Mouse (Mus musculus) myocyte (in vitro differentiated cells): ENCODE measurements around the gene Scgb1c1. TPM values are rescaled to one million over a fixed set of nuclear protein-coding genes. Genes with fewer than 3 reads are reported as not detected.
"Not testable (repeated sequence)": the region's sequence is repeated elsewhere in the genome, so short reads cannot be mapped to it uniquely, and the experiment has no call there.

Source experiments
- H3K27me3 ChIP-seq: one replicate; pipeline ENCODE4 v1.6.1; 2011; ENCODE audit not compliant: control insufficient read depth, insufficient read depth, insufficient read length
- H3K36me3 ChIP-seq: one replicate; pipeline ENCODE4 v1.6.1; 2011; ENCODE audit not compliant: control insufficient read depth, insufficient read depth
- H3K4me2 ChIP-seq: one replicate; pipeline ENCODE4 v1.6.1; 2011; ENCODE audit warnings: low read depth, control low read depth
- H3K4me3 ChIP-seq: one replicate; pipeline ENCODE4 v1.5.1; 2011; ENCODE audit warnings: mild to moderate bottlenecking, control low read depth, moderate library complexity
- H3K79me2 ChIP-seq: one replicate; pipeline ENCODE4 v1.6.1; 2011; ENCODE audit not compliant: control insufficient read depth, insufficient read depth
- H3ac ChIP-seq: one replicate; pipeline ENCODE4 v1.6.1; 2011; ENCODE audit not compliant: control insufficient read depth, insufficient read length
- CEBPB ChIP-seq: IDR thresholded peaks from 2 replicates; pipeline ENCODE4 v1.6.1; 2011; ENCODE audit warnings: mild to moderate bottlenecking, moderate library complexity; ENCODE audit not compliant: poor library complexity, insufficient read depth, severe bottlenecking
- E2F4 ChIP-seq: IDR thresholded peaks from one replicate; pipeline ENCODE4 v1.6.1; 2011; ENCODE audit warnings: mild to moderate bottlenecking, control low read depth, moderate library complexity; ENCODE audit not compliant: insufficient read depth
- MAX ChIP-seq: IDR thresholded peaks from one replicate; pipeline ENCODE4 v1.6.1; 2011; ENCODE audit warnings: low read depth, mild to moderate bottlenecking, control low read depth
- MYOD1 ChIP-seq, 3 experiments: IDR thresholded peaks; one replicate each; pipeline ENCODE4 v1.6.1; 2011; ENCODE audit warnings: control low read depth in 2 of 3, low read depth in 2 of 3, mild to moderate bottlenecking in 2 of 3, moderate library complexity in 1 of 3; ENCODE audit not compliant: insufficient read length in 2 of 3, control insufficient read depth in 1 of 3
- MYOG ChIP-seq, 3 experiments: IDR thresholded peaks; one replicate each; pipeline ENCODE4 v1.6.1; 2011; ENCODE audit warnings: control low read depth in 2 of 3, low read depth in 2 of 3, mild to moderate bottlenecking in 2 of 3; ENCODE audit not compliant: insufficient read length in 2 of 3, control insufficient read depth in 1 of 3, insufficient read depth in 1 of 3
- POLR2A ChIP-seq: IDR thresholded peaks from one replicate; pipeline ENCODE4 v1.6.1; 2011; ENCODE audit warnings: low read depth, mild to moderate bottlenecking, control low read depth, moderate library complexity; ENCODE audit not compliant: insufficient read length
- POLR2AphosphoS2 ChIP-seq: IDR thresholded peaks from one replicate; pipeline ENCODE4 v1.6.1; 2011; ENCODE audit warnings: low read depth, control low read depth; ENCODE audit not compliant: insufficient read length
- REST ChIP-seq: IDR thresholded peaks from one replicate; pipeline ENCODE4 v1.6.1; 2011; ENCODE audit warnings: mild to moderate bottlenecking, control low read depth, moderate library complexity; ENCODE audit not compliant: insufficient read depth, insufficient read length
- SRF ChIP-seq: IDR thresholded peaks from one replicate; pipeline ENCODE4 v1.6.1; 2011; ENCODE audit warnings: low read depth; ENCODE audit not compliant: control insufficient read depth, insufficient read length
- TCF12 ChIP-seq: IDR thresholded peaks from one replicate; pipeline ENCODE4 v1.6.1; 2011; ENCODE audit warnings: mild to moderate bottlenecking, control low read depth; ENCODE audit not compliant: poor library complexity, insufficient read depth, severe bottlenecking
- TCF3 ChIP-seq: IDR thresholded peaks from one replicate; pipeline ENCODE4 v1.6.1; 2011; ENCODE audit warnings: low read depth, control low read depth; ENCODE audit not compliant: insufficient read length
- USF1 ChIP-seq: IDR thresholded peaks from one replicate; pipeline ENCODE4 v1.6.1; 2011; ENCODE audit warnings: low read depth, mild to moderate bottlenecking, control low read depth, moderate library complexity
- polyA plus RNA-seq: library from polyadenylated mRNA; unstranded; fragments of >200 nt; fragmentation: generic; extraction: Trizol; gene quantifications from one replicate; pipeline ENCODE4 v1.2.1, GENCODE M21; 2012; ENCODE audit warnings: missing spikeins

The Scgb1c1 gene
- polyA plus RNA-seq, 1 experiment: not detected

DNA sequence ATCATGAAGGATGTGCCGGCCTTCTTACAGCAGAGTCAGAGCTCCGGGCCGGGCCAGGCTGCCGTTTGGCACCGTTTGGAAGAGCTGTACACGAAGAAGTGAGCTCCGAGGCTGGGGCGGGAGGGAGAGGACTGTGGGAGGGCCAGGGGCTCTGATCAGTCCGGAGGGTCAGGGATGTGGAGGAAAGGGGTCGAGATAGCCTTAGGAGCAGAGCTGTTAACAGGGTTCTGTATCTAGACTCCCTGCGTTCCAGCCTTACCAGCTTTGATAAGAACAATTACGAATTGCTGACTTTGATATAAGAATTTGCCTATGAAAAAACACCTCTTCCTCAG, 37.1 kb downstream of the Scgb1c1 start:
- Histone ChIP-seq H3K4me3 (peak overlapping the region; percentile 98), H3ac (peak overlapping the region; percentile 40), H3K36me3 (peaks cover 16% of the 10 kb centered on the region), H3K4me2 (peak overlapping the region; percentile 69), H3K27me3 (no peaks in the 10 kb centered on the region), H3K79me2 (peaks cover 38% of the 10 kb centered on the region)
- TF ChIP-seq TCF3: no peak
- no peak for TF ChIP-seq USF1
- no peak for TF ChIP-seq CEBPB
- TF ChIP-seq MAX: no peak
- no peak for TF ChIP-seq POLR2AphosphoS2
- TF ChIP-seq TCF12: no peak
- TF ChIP-seq MYOG (IDR thresholded peaks at IDR 0.05; ENCODE audit: control insufficient read depth in 1 of 3, insufficient read depth in 1 of 3, insufficient read length in 2 of 3, low read depth in 2 of 3): no peak
- no peak for TF ChIP-seq E2F4
- no peak for TF ChIP-seq MYOD1 (IDR thresholded peaks at IDR 0.05; ENCODE audit: control insufficient read depth in 1 of 3, insufficient read length in 2 of 3, low read depth in 2 of 3)
- no peak for TF ChIP-seq REST
- TF ChIP-seq SRF: no peak
- no peak for TF ChIP-seq POLR2A

DNA sequence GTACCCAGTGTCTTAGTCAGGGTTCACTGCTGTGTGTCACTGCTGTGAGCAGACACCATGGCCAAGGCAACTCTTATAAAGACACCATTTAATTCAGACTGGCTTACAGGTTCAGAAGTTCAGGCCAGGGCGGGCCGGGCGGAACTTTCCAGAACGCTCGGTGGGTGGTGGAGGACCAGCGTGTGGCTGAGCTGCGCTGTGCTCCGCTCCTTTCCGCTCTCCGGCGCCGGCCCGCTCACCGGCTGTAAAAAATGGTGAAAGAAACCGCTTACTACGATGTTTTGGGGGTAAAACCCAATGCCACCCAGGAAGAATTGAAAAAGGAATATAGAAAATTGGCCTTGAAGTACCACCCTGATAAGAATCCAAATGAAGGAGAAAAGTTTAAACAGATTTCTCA, 45.3 kb downstream of the Scgb1c1 start:
- not testable (repeated sequence) for H3K4me3 ChIP-seq, H3K79me2 ChIP-seq, H3K27me3 ChIP-seq, H3ac ChIP-seq, H3K4me2 ChIP-seq
- peaks cover 40% of the 10 kb centered on the region for H3K36me3 ChIP-seq

DNA sequence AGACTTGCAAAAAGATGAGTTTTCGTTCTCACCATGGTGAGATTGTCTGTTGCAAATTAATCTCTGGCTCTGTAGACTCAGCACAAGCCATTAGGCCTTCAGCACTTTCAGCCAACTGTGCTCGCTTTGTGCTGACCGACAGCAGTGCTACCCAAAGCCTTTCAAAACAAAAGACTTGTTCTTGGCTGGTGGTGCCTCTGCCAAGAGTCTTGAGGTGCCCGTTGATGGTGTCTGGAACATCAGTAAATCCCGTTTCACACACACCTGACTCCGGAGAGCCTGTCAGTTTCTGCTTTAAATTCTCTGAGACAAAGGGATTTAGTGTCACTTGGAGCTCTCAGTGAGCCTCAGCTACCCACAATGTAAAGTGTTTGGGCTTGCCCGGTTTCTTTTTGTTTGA, 48.7 kb downstream of the Scgb1c1 start:
- Histone ChIP-seq H3K36me3 (peaks cover 31% of the 10 kb centered on the region), H3K4me2 (no peak overlapping the region), H3K79me2 (no peaks in the 10 kb centered on the region), H3K4me3 (no peak overlapping the region), H3K27me3 (no peaks in the 10 kb centered on the region), H3ac (no peak overlapping the region)
- TF ChIP-seq MYOD1 (IDR thresholded peaks at IDR 0.05; ENCODE audit: control insufficient read depth in 1 of 3, insufficient read length in 2 of 3, low read depth in 2 of 3): no peak
- TF ChIP-seq USF1: no peak
- TF ChIP-seq SRF: no peak
- TF ChIP-seq REST: no peak
- TF ChIP-seq MAX: no peak
- TF ChIP-seq POLR2AphosphoS2: no peak
- TF ChIP-seq TCF3: no peak
- TF ChIP-seq CEBPB: no peak
- no peak for TF ChIP-seq TCF12
- no peak for TF ChIP-seq E2F4
- no peak for TF ChIP-seq MYOG (IDR thresholded peaks at IDR 0.05; ENCODE audit: control insufficient read depth in 1 of 3, insufficient read depth in 1 of 3, insufficient read length in 2 of 3, low read depth in 2 of 3)
- no peak for TF ChIP-seq POLR2A

DNA sequence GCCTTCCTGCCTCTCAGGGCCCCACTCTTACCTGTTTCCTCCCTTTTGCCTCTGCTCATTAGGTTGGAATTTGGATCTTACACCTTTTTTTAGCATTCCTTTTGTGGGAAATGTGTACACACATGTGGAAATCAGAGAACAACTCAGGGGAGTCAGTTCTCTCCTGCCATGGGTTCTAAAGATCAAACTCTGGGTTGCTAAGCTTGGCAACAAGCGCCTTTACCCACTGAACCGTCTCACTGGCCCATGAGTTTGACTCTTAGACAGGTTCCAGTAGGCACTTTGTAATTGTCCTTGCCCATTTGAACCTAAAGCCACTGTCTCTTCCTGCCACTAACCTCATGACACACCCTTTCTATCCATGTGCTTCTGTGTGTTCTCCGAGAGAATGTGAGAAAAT, 49.3 kb downstream of the Scgb1c1 start:
- no peaks in the 10 kb centered on the region for H3K79me2 ChIP-seq
- H3K27me3 ChIP-seq: no peaks in the 10 kb centered on the region
- H3K4me2 ChIP-seq: no peak overlapping the region
- no peak overlapping the region for H3K4me3 ChIP-seq
- H3K36me3 ChIP-seq: peaks cover 25% of the 10 kb centered on the region
- no peak overlapping the region for H3ac ChIP-seq
- TF ChIP-seq USF1: no peak
- TF ChIP-seq MYOD1 (IDR thresholded peaks at IDR 0.05; ENCODE audit: control insufficient read depth in 1 of 3, insufficient read length in 2 of 3, low read depth in 2 of 3): no peak
- no peak for TF ChIP-seq CEBPB
- TF ChIP-seq REST: no peak
- TF ChIP-seq POLR2AphosphoS2: no peak
- TF ChIP-seq TCF3: no peak
- TF ChIP-seq MYOG (IDR thresholded peaks at IDR 0.05; ENCODE audit: control insufficient read depth in 1 of 3, insufficient read depth in 1 of 3, insufficient read length in 2 of 3, low read depth in 2 of 3): no peak
- TF ChIP-seq SRF: no peak
- no peak for TF ChIP-seq TCF12
- TF ChIP-seq POLR2A: no peak
- no peak for TF ChIP-seq E2F4
- no peak for TF ChIP-seq MAX

Other genes starting within 250 kb of the Scgb1c1 start
- not detected for gene Olfr46, start 244.3 kb upstream of the Scgb1c1 start, polyA plus RNA-seq
- not detected for gene Olfr61, start 216.6 kb upstream of the Scgb1c1 start, polyA plus RNA-seq
- not detected for gene Olfr53, start 199.1 kb upstream of the Scgb1c1 start, polyA plus RNA-seq
- not detected for gene Olfr539, start 185.6 kb upstream of the Scgb1c1 start, polyA plus RNA-seq
- gene Olfr45, start 163.6 kb upstream of the Scgb1c1 start, polyA plus RNA-seq: not detected
- not detected for gene Olfr541, start 148.3 kb upstream of the Scgb1c1 start, polyA plus RNA-seq
- gene Cyp2e1, start 81.8 kb upstream of the Scgb1c1 start, polyA plus RNA-seq: not detected
- not detected for gene Syce1, start 57.7 kb upstream of the Scgb1c1 start, polyA plus RNA-seq
- 0.13 TPM for gene Zfp941, start 23.4 kb upstream of the Scgb1c1 start, polyA plus RNA-seq
- 0.13 TPM for gene Urah, start 10.5 kb upstream of the Scgb1c1 start, polyA plus RNA-seq
- 0.07 TPM for gene Odf3, start 2.3 kb downstream of the Scgb1c1 start, polyA plus RNA-seq
- not detected for gene Gm45785, start 10.8 kb downstream of the Scgb1c1 start, polyA plus RNA-seq
- gene Ric8a, start 11.4 kb downstream of the Scgb1c1 start, polyA plus RNA-seq: 123 TPM
- gene Bet1l, start 12.0 kb downstream of the Scgb1c1 start, polyA plus RNA-seq: 25.8 TPM
- 201 TPM for gene Psmd13, start 36.4 kb downstream of the Scgb1c1 start, polyA plus RNA-seq
- gene Sirt3, start 36.8 kb downstream of the Scgb1c1 start, polyA plus RNA-seq: 28.8 TPM
- 534 TPM for gene Cox8b, start 54.9 kb downstream of the Scgb1c1 start, polyA plus RNA-seq
- gene Nlrp6, start 75.4 kb downstream of the Scgb1c1 start, polyA plus RNA-seq: 0.01 TPM
- gene Pgghg, start 95.8 kb downstream of the Scgb1c1 start, polyA plus RNA-seq: 11.6 TPM
- 0.47 TPM for gene Ifitm5, start 104.7 kb downstream of the Scgb1c1 start, polyA plus RNA-seq
- gene Gm45717, start 110.4 kb downstream of the Scgb1c1 start, polyA plus RNA-seq: 0.12 TPM
- gene Ifitm2, start 110.4 kb downstream of the Scgb1c1 start, polyA plus RNA-seq: 493 TPM
- gene Ifitm1, start 121.7 kb downstream of the Scgb1c1 start, polyA plus RNA-seq: 19.9 TPM
- 1,312 TPM for gene Ifitm3, start 165.2 kb downstream of the Scgb1c1 start, polyA plus RNA-seq
- 4.4 TPM for gene Ifitm6, start 172.4 kb downstream of the Scgb1c1 start, polyA plus RNA-seq
- gene Gm17387, start 183.6 kb downstream of the Scgb1c1 start, polyA plus RNA-seq: not detected
- 0.46 TPM for gene B4galnt4, start 215.6 kb downstream of the Scgb1c1 start, polyA plus RNA-seq
- gene Pkp3, start 232.7 kb downstream of the Scgb1c1 start, polyA plus RNA-seq: 0.25 TPM